Mouse (Mus musculus): Measurements from ENCODE around the gene Gm5737. TPM values are rescaled to one million over a fixed set of nuclear protein-coding genes. Genes with fewer than 3 reads are reported as not detected.

The Gm5737 gene
- total and polyA plus RNA-seq, 3 experiments: not detected

GRCm38 (mm10) chr7:120870431-120871008, 58.4 kb downstream of the Gm5737 start:
- peaks cover 35 to 43% of the 10 kb centered on the region in 2 experiments for H3K4me1 ChIP-seq (ENCODE audit: control insufficient read depth in 1 of 2, insufficient read depth in 2 of 2, low read length in 2 of 2)
- H3K36me3 ChIP-seq (ENCODE audit: control insufficient read depth in 1 of 2, insufficient read depth in 2 of 2, low read length in 2 of 2): peaks cover 0 to 43% of the 10 kb centered on the region in 2 experiments; a peak in 2 of 4 replicates
- H3K9ac ChIP-seq (ENCODE audit: control insufficient read depth, low read depth, low read length, poor library complexity, severe bottlenecking): no peak overlapping the region
- no peak for DNase-seq (ENCODE audit: low read depth, low spot score)
- H3K27ac ChIP-seq (ENCODE audit: control insufficient read depth, low read depth, low read length): no peak overlapping the region
- H3K4me3 ChIP-seq (ENCODE audit: control insufficient read depth in 1 of 2, insufficient read depth in 1 of 2, low read depth in 2 of 2, low read length in 2 of 2): no peak overlapping the region
- H3K79me2 ChIP-seq (ENCODE audit: control insufficient read depth, insufficient read depth, low read length, poor library complexity): no peaks in the 10 kb centered on the region
- H3K9me3 ChIP-seq (replicated peaks; ENCODE audit: insufficient read depth, low read length): no peaks in the 10 kb centered on the region
- TF ChIP-seq MXI1 (IDR thresholded peaks at IDR 0.05; ENCODE audit: low read depth, low read length) (no peak), USF1 (IDR thresholded peaks at IDR 0.05; ENCODE audit: low read depth, low read length) (no peak), RAD21 (IDR thresholded peaks at IDR 0.05; ENCODE audit: low read depth, low read length) (no peak), TCF12 (IDR thresholded peaks at IDR 0.05; ENCODE audit: low read depth, low read length) (no peak), MAZ (IDR thresholded peaks at IDR 0.05; ENCODE audit: low read depth, low read length) (no peak), NELFE (IDR thresholded peaks at IDR 0.05; ENCODE audit: low read depth, low read length) (no peak), SIN3A (IDR thresholded peaks at IDR 0.05; ENCODE audit: low read length) (no peak), ETS1 (IDR thresholded peaks at IDR 0.05; ENCODE audit: low read depth, low read length) (no peak), RCOR1 (IDR thresholded peaks at IDR 0.05; ENCODE audit: low read depth, low read length) (no peak), MAFK (IDR thresholded peaks at IDR 0.05; ENCODE audit: borderline replicate concordance, low read depth, low read length) (no peak), ZNF384 (IDR thresholded peaks at IDR 0.05; ENCODE audit: low read depth, low read length) (no peak), TBP (IDR thresholded peaks at IDR 0.05; ENCODE audit: low read depth, low read length) (no peak), SMC3 (IDR thresholded peaks at IDR 0.05; ENCODE audit: low read depth, low read length) (no peak), GABPA (IDR thresholded peaks at IDR 0.05; ENCODE audit: low read depth, low read length) (no peak), ZC3H11A (IDR thresholded peaks at IDR 0.05; ENCODE audit: low read depth, low read length) (no peak), MEF2A (IDR thresholded peaks at IDR 0.05; ENCODE audit: extremely low read depth, insufficient replicate concordance, low read depth, low read length, poor library complexity, severe bottlenecking) (no peak), NRF1 (IDR thresholded peaks at IDR 0.05; ENCODE audit: insufficient read depth, low read depth, low read length, poor library complexity, severe bottlenecking) (no peak), CHD2 (IDR thresholded peaks at IDR 0.05; ENCODE audit: low read length) (no peak), EP300 (IDR thresholded peaks at IDR 0.05; ENCODE audit: low read depth in 1 of 2, low read length in 2 of 2) (no peak), E2F4 (IDR thresholded peaks at IDR 0.05; ENCODE audit: borderline replicate concordance, low read depth, low read length) (no peak)
- no peaks in the 10 kb centered on the region for H3K27me3 ChIP-seq (ENCODE audit: control insufficient read depth in 1 of 2, insufficient read depth in 2 of 2, low read length in 2 of 2)

GRCm38 (mm10) chr7:120873083-120873482, 60.9 kb downstream of the Gm5737 start:
- Histone ChIP-seq H3K4me3 (ENCODE audit: control insufficient read depth in 1 of 2, insufficient read depth in 1 of 2, low read depth in 2 of 2, low read length in 2 of 2) (no peak overlapping the region), H3K27ac (ENCODE audit: control insufficient read depth, low read depth, low read length) (no peak overlapping the region), H3K36me3 (ENCODE audit: control insufficient read depth in 1 of 2, insufficient read depth in 2 of 2, low read length in 2 of 2) (peaks cover 0 to 37% of the 10 kb centered on the region in 2 experiments; a peak in 2 of 4 replicates), H3K27me3 (ENCODE audit: control insufficient read depth in 1 of 2, insufficient read depth in 2 of 2, low read length in 2 of 2) (no peaks in the 10 kb centered on the region), H3K9me3 (replicated peaks; ENCODE audit: insufficient read depth, low read length) (no peaks in the 10 kb centered on the region), H3K79me2 (ENCODE audit: control insufficient read depth, insufficient read depth, low read length, poor library complexity) (no peaks in the 10 kb centered on the region), H3K9ac (ENCODE audit: control insufficient read depth, low read depth, low read length, poor library complexity, severe bottlenecking) (no peak overlapping the region), H3K4me1 (ENCODE audit: control insufficient read depth in 1 of 2, insufficient read depth in 2 of 2, low read length in 2 of 2) (peaks cover 30 to 34% of the 10 kb centered on the region in 2 experiments)
- no peak for DNase-seq (ENCODE audit: low read depth, low spot score)
- no peak for TF ChIP-seq MEF2A (IDR thresholded peaks at IDR 0.05; ENCODE audit: extremely low read depth, insufficient replicate concordance, low read depth, low read length, poor library complexity, severe bottlenecking)

All from MEL (cell line).